In the genomic region with DNA sequence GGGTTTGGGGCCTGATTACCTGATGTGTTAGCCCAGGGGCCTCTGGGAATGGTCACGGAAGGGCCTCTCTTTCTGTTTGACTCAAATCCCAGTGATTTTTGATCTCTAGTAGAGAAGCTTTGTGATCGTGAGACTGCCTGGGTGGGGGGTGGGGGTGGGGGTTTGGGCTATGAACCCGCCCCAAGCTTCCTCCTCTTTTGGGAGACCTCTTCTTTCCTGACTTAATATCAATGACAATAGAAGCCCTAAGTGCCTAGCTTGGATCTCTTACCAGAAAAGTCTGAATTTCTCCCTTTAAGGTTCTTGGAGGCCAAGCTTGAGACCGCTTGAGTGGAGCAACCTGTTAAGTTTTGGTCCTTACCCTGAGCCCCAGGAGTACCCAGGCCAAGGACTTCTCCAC, we compare ENCODE assay signal across 8 mouse cellular contexts. TPM values are rescaled to one million over a fixed set of nuclear protein-coding genes. Genes with fewer than 3 reads are reported as not detected.
DNase-seq lines count a peak whose midpoint lies in the region; ATAC-seq lines count a peak whose summit lies in the region.

No protein-coding gene starts in this region.

- ATAC-seq in kidney, embryonic 16.5 days (ENCODE audit: low FRiP score, low TSS enrichment) = no peak
- no peak for ATAC-seq in limb, embryonic 11.5 days (ENCODE audit: insufficient number of reproducible peaks, low FRiP score, low TSS enrichment, low read depth)
- ATAC-seq in neural tube, embryonic 14.5 days (ENCODE audit: low read depth) = no peak

- 0 out of 2 replicates have a peak overlapping the region, but pooled peaks have one; percentile 58 for H3K27ac ChIP-seq in kidney, embryonic 16.5 days (ENCODE audit: low read length)
- H3K27ac ChIP-seq in forebrain, embryonic 10.5 days = peak overlapping the region; percentile 98
- no peak overlapping the region for H3K27ac ChIP-seq in limb, embryonic 11.5 days (replicated peaks; ENCODE audit: low read depth, low read length)
- no peak overlapping the region for H3K27ac ChIP-seq in neural tube, embryonic 14.5 days (ENCODE audit: low read depth, low read length)

- no peaks in the 10 kb centered on the region for H3K36me3 ChIP-seq in kidney, embryonic 16.5 days (ENCODE audit: insufficient read depth, low read length)
- H3K36me3 ChIP-seq in forebrain, embryonic 10.5 days (replicated peaks) = no peaks in the 10 kb centered on the region; the same call in 1 of the 2 replicates
- no peaks in the 10 kb centered on the region for H3K36me3 ChIP-seq in limb, embryonic 11.5 days (ENCODE audit: control insufficient read depth, insufficient read depth, low read length)
- no peaks in the 10 kb centered on the region for H3K36me3 ChIP-seq in neural tube, embryonic 14.5 days (ENCODE audit: control insufficient read depth, insufficient read depth, low read length)

- H3K27me3 ChIP-seq in kidney, embryonic 16.5 days (ENCODE audit: insufficient read depth, low read length) = no peaks in the 10 kb centered on the region; the same call in 1 of the 2 replicates
- H3K27me3 ChIP-seq in forebrain, embryonic 10.5 days (ENCODE audit: poor library complexity, severe bottlenecking) = peaks cover 28% of the 10 kb centered on the region
- no peaks in the 10 kb centered on the region for H3K27me3 ChIP-seq in limb, embryonic 11.5 days (ENCODE audit: control insufficient read depth, insufficient read depth, low read length)
- H3K27me3 ChIP-seq in neural tube, embryonic 14.5 days (ENCODE audit: control insufficient read depth, insufficient read depth, low read length) = no peaks in the 10 kb centered on the region

- no peak for DNase-seq in kidney, postnatal 36 days
- DNase-seq in forebrain, embryonic 10.5 days (ENCODE audit: extremely low spot score, low spot score) = no peak
- no peak for DNase-seq in limb, embryonic 11.5 days (ENCODE audit: low spot score)
- DNase-seq in thymus, postnatal 0 days (ENCODE audit: low spot score) = no peak
- no peak for DNase-seq in spleen, adult 18-20 months
- no peak for DNase-seq in spleen, postnatal 36 days (ENCODE audit: low spot score in 2 of 2)

- no peaks in the 10 kb centered on the region for H3K9me3 ChIP-seq in kidney, embryonic 16.5 days (ENCODE audit: low read length)
- H3K9me3 ChIP-seq in forebrain, embryonic 10.5 days = no peaks in the 10 kb centered on the region
- no peaks in the 10 kb centered on the region for H3K9me3 ChIP-seq in limb, embryonic 11.5 days (ENCODE audit: control insufficient read depth, low read length)
- H3K9me3 ChIP-seq in neural tube, embryonic 14.5 days (ENCODE audit: control insufficient read depth, low read length) = no peaks in the 10 kb centered on the region

- H3K9ac ChIP-seq in kidney, embryonic 16.5 days (replicated peaks; ENCODE audit: low read length) = peak overlapping the region; percentile 70
- H3K9ac ChIP-seq in limb, embryonic 11.5 days (ENCODE audit: low read length) = no peak overlapping the region
- H3K9ac ChIP-seq in neural tube, embryonic 14.5 days (replicated peaks; ENCODE audit: low read depth, low read length) = no peak overlapping the region

- peaks cover 30% of the 10 kb centered on the region for H3K4me1 ChIP-seq in kidney, embryonic 16.5 days (ENCODE audit: insufficient read depth, low read length)
- H3K4me1 ChIP-seq in forebrain, embryonic 10.5 days = peaks cover 55% of the 10 kb centered on the region
- peaks cover 10% of the 10 kb centered on the region for H3K4me1 ChIP-seq in limb, embryonic 11.5 days (ENCODE audit: control insufficient read depth, insufficient read depth, low read length)
- peaks cover 8% of the 10 kb centered on the region; the same call in 1 of the 2 replicates for H3K4me1 ChIP-seq in neural tube, embryonic 14.5 days (ENCODE audit: control insufficient read depth, insufficient read depth, low read length)

- 36% methylated on average over 4 of the region's 4 CpGs for WGBS in kidney, embryonic 16.5 days
- 23% methylated on average over 4 of the region's 4 CpGs for WGBS in forebrain, embryonic 10.5 days
- WGBS in limb, embryonic 11.5 days = 27% methylated on average over 4 of the region's 4 CpGs
- WGBS in neural tube, embryonic 14.5 days = 26% methylated on average over 4 of the region's 4 CpGs

- peak overlapping the region; percentile 98 for H3K4me3 ChIP-seq in kidney, embryonic 16.5 days (ENCODE audit: low read length)
- H3K4me3 ChIP-seq in forebrain, embryonic 10.5 days = peak overlapping the region; percentile 92
- peak overlapping the region; percentile 98 for H3K4me3 ChIP-seq in limb, embryonic 11.5 days (ENCODE audit: low read depth, low read length)
- peak overlapping the region; percentile 82 for H3K4me3 ChIP-seq in neural tube, embryonic 14.5 days (ENCODE audit: low read depth, low read length)

- peak overlapping the region; percentile 99 for H3K4me2 ChIP-seq in kidney, embryonic 16.5 days (replicated peaks; ENCODE audit: low read depth, low read length)
- peak overlapping the region; percentile 87 for H3K4me2 ChIP-seq in limb, embryonic 11.5 days (ENCODE audit: low read depth, severe bottlenecking)
- H3K4me2 ChIP-seq in neural tube, embryonic 14.5 days (ENCODE audit: low read depth, low read length) = peak overlapping the region; percentile 92

RNA-seq across cellular contexts. Expression of a gene that starts 0.8 kb away (rescaled TPM):
- polyA plus RNA-seq in kidney, embryonic 16.5 days (2015; fragmentation: Nextera tagmentation; extraction: Ambion mirVana) = 2.2 and 2.9 TPM in 2 replicates
- polyA plus RNA-seq in forebrain, embryonic 10.5 days (2016; fragmentation: Nextera tagmentation; extraction: Ambion mirVana) = 1.6 and 2.0 TPM in 2 replicates
- 7.1 and 9.7 TPM in 2 replicates for polyA plus RNA-seq in limb, embryonic 11.5 days (2014; fragmentation: Nextera tagmentation; extraction: Ambion mirVana)
- polyA plus RNA-seq in neural tube, embryonic 14.5 days (2014; fragmentation: Nextera tagmentation; extraction: Ambion mirVana) = 2.3 and 2.6 TPM in 2 replicates
- 0.55 and 0.69 TPM in 2 replicates for polyA plus RNA-seq in thymus, postnatal 0 days (2015; fragmentation: Nextera tagmentation; extraction: Ambion mirVana)

RNA-seq across cellular contexts. Expression of a gene that starts 58.9 kb away (rescaled TPM):
- polyA plus RNA-seq in kidney, embryonic 16.5 days (2015; fragmentation: Nextera tagmentation; extraction: Ambion mirVana) = 184 and 191 TPM in 2 replicates
- 149 and 165 TPM in 2 replicates for polyA plus RNA-seq in forebrain, embryonic 10.5 days (2016; fragmentation: Nextera tagmentation; extraction: Ambion mirVana)
- 74.4 and 83.3 TPM in 2 replicates for polyA plus RNA-seq in limb, embryonic 11.5 days (2014; fragmentation: Nextera tagmentation; extraction: Ambion mirVana)
- 65.8 and 70.7 TPM in 2 replicates for polyA plus RNA-seq in neural tube, embryonic 14.5 days (2014; fragmentation: Nextera tagmentation; extraction: Ambion mirVana)
- 127 and 128 TPM in 2 replicates for polyA plus RNA-seq in thymus, postnatal 0 days (2015; fragmentation: Nextera tagmentation; extraction: Ambion mirVana)

RNA-seq across cellular contexts. Expression of a gene that starts 59.2 kb away (rescaled TPM):
- polyA plus RNA-seq in kidney, embryonic 16.5 days (2015; fragmentation: Nextera tagmentation; extraction: Ambion mirVana) = 40.9 and 44.2 TPM in 2 replicates
- polyA plus RNA-seq in forebrain, embryonic 10.5 days (2016; fragmentation: Nextera tagmentation; extraction: Ambion mirVana) = 23.2 and 23.6 TPM in 2 replicates
- 25.6 and 27.9 TPM in 2 replicates for polyA plus RNA-seq in limb, embryonic 11.5 days (2014; fragmentation: Nextera tagmentation; extraction: Ambion mirVana)
- polyA plus RNA-seq in neural tube, embryonic 14.5 days (2014; fragmentation: Nextera tagmentation; extraction: Ambion mirVana) = 27.7 and 32.4 TPM in 2 replicates
- 7.9 and 10.2 TPM in 2 replicates for polyA plus RNA-seq in thymus, postnatal 0 days (2015; fragmentation: Nextera tagmentation; extraction: Ambion mirVana)

Comparison
In these comparisons a context has a peak if more than half of its experiments do, and no peak if none do; other contexts are left out.
1. H3K27ac ChIP-seq: peak in kidney, embryonic 16.5 days (single experiment) and forebrain, embryonic 10.5 days (single experiment); none in limb, embryonic 11.5 days (single experiment) and neural tube, embryonic 14.5 days (single experiment).
2. Peak in every context shown above with its lines, with median percentiles within 50 percentile points of each other: H3K4me2 ChIP-seq and H3K4me3 ChIP-seq.